Mouse (Mus musculus): Measurements from ENCODE around the gene AC131692.1.

The AC131692.1 gene

GRCm38 (mm10) chr19:6094119-6094518 is at the start of gene AC131692.1:
AC131692.1 (plus strand) TSS chr19:6094419.
- no peak for DNase-seq (ENCODE audit: low read depth, low spot score)

- no peak for DNase-seq (ENCODE audit: low read depth, low spot score)
Observed at GRCm38 (mm10) chr19:6045366-6046293, 48.6 kb upstream of the AC131692.1 start.

GRCm38 (mm10) chr19:6046294-6047153 is 47.7 kb upstream of the AC131692.1 start, which contains the start of gene Syvn1:
Syvn1 (plus strand) TSS chr19:6046576.
- peak; percentile 93 for DNase-seq (ENCODE audit: low read depth, low spot score)

- DNase-seq (ENCODE audit: low read depth, low spot score) = no peak
Observed at GRCm38 (mm10) chr19:6047154-6047898, 46.9 kb upstream of the AC131692.1 start.

- no peak for DNase-seq (ENCODE audit: low read depth, low spot score)
Observed at GRCm38 (mm10) chr19:6047899-6048166, 46.4 kb upstream of the AC131692.1 start.

- no peak for DNase-seq (ENCODE audit: low read depth, low spot score)
Observed at GRCm38 (mm10) chr19:6048681-6049410, 45.4 kb upstream of the AC131692.1 start.

- no peak for DNase-seq (ENCODE audit: low read depth, low spot score)
Observed at GRCm38 (mm10) chr19:6052516-6052915, 41.7 kb upstream of the AC131692.1 start.

GRCm38 (mm10) chr19:6054296-6054695 is 39.9 kb upstream of the AC131692.1 start:
- DNase-seq (ENCODE audit: low read depth, low spot score) = no peak

GRCm38 (mm10) chr19:6056696-6057095 is 37.5 kb upstream of the AC131692.1 start:
- no peak for DNase-seq (ENCODE audit: low read depth, low spot score)

GRCm38 (mm10) chr19:6057313-6058096 is 36.7 kb upstream of the AC131692.1 start, which contains the start of the genes Mrpl49 and Fau:
Mrpl49 (minus strand) TSS chr19:6057785.
Fau (plus strand) TSS chr19:6057844.
- DNase-seq (ENCODE audit: low read depth, low spot score) = peak; percentile 95

- DNase-seq (ENCODE audit: low read depth, low spot score) = no peak
Observed at GRCm38 (mm10) chr19:6058513-6058912, 35.7 kb upstream of the AC131692.1 start.

GRCm38 (mm10) chr19:6058966-6059365 is 35.3 kb upstream of the AC131692.1 start:
- no peak for DNase-seq (ENCODE audit: low read depth, low spot score)

- peak; percentile 91 for DNase-seq (ENCODE audit: low read depth, low spot score)
Observed at GRCm38 (mm10) chr19:6061021-6061533, 33.1 kb upstream of the AC131692.1 start, which contains the start of gene Znhit2. Znhit2 (plus strand) TSS chr19:6061192.

GRCm38 (mm10) chr19:6061641-6062302 is 32.4 kb upstream of the AC131692.1 start:
- DNase-seq (ENCODE audit: low read depth, low spot score) = no peak

GRCm38 (mm10) chr19:6062418-6062817 is 31.8 kb upstream of the AC131692.1 start:
- DNase-seq (ENCODE audit: low read depth, low spot score) = no peak

GRCm38 (mm10) chr19:6063081-6063480 is 31.1 kb upstream of the AC131692.1 start:
- DNase-seq (ENCODE audit: low read depth, low spot score) = no peak

GRCm38 (mm10) chr19:6066571-6066970 is 27.6 kb upstream of the AC131692.1 start:
- DNase-seq (ENCODE audit: low read depth, low spot score) = no peak

- no peak for DNase-seq (ENCODE audit: low read depth, low spot score)
Observed at GRCm38 (mm10) chr19:6067011-6067723, 27.1 kb upstream of the AC131692.1 start.

Measured in brain, embryonic 18.5 days (tissue).